Mouse (Mus musculus) embryonic facial prominence, embryonic 12.5 days (tissue): ENCODE results near the gene Slc28a1. TPM values are rescaled to one million over a fixed set of nuclear protein-coding genes. Genes with fewer than 3 reads are reported as not detected.
"Not testable (repeated sequence)": the region's sequence is repeated elsewhere in the genome, so short reads cannot be mapped to it uniquely, and the experiment has no call there.

Experiments
- ATAC-seq: fragments of 200-750 bp; cut with Nextera tagmentation; 2 replicates; pipeline ENCODE4 v1.8.0; 2017; ENCODE audit not compliant: insufficient number of reproducible peaks, insufficient read depth, low FRiP score, low TSS enrichment
- H3K27ac ChIP-seq: fragments of 300-500 bp; sonication (generic); 2 replicates; pipeline ENCODE4 v1.5.1; 2016; ENCODE audit warnings: mild to moderate bottlenecking
- H3K27me3 ChIP-seq: fragments of 300-500 bp; sonication (generic); 2 replicates; pipeline ENCODE4 v1.6.1; 2016; ENCODE audit warnings: mild to moderate bottlenecking, moderate library complexity
- H3K36me3 ChIP-seq: fragments of 300-500 bp; sonication (generic); 2 replicates; pipeline ENCODE4 v1.6.1; 2016; ENCODE audit warnings: mild to moderate bottlenecking
- H3K4me1 ChIP-seq: fragments of 300-500 bp; sonication (generic); 2 replicates; pipeline ENCODE4 v1.6.1; 2016
- H3K4me2 ChIP-seq: fragments of 300-500 bp; sonication (generic); replicated peaks from 2 replicates; pipeline ENCODE4 v1.6.1; 2016; ENCODE audit warnings: mild to moderate bottlenecking, moderate library complexity
- H3K4me3 ChIP-seq: fragments of 300-500 bp; sonication (generic); 2 replicates; pipeline ENCODE4 v1.5.1; 2016; ENCODE audit warnings: mild to moderate bottlenecking
- H3K9ac ChIP-seq: fragments of 300-500 bp; sonication (generic); 2 replicates; pipeline ENCODE4 v1.6.1; 2016; ENCODE audit warnings: mild to moderate bottlenecking, moderate library complexity
- H3K9me3 ChIP-seq: fragments of 300-500 bp; sonication (generic); 2 replicates; pipeline ENCODE4 v1.6.1; 2016; ENCODE audit warnings: mild to moderate bottlenecking, moderate library complexity
- WGBS: fragments of 180-500 bp; shearing (Covaris S2); methylation state at CpG from one replicate; pipeline ENCODE4 v1.1.7; 2016; 5-methylcytosine and 5-hydroxymethylcytosine counted together
- polyA plus RNA-seq: library from polyadenylated mRNA; unstranded; fragments of >200 nt; fragmentation: Nextera tagmentation; extraction: Ambion mirVana; gene quantifications from 2 replicates; pipeline ENCODE4 v1.2.1, GENCODE M21; 2016

Gene Slc28a1
- polyA plus RNA-seq, 1 experiment from 2014 or later: not detected

- Histone ChIP-seq H3K27ac (no peak overlapping the region), H3K9ac (no peak overlapping the region), H3K4me2 (no peak overlapping the region), H3K4me1 (no peaks in the 10 kb centered on the region), H3K4me3 (no peak overlapping the region), H3K36me3 (no peaks in the 10 kb centered on the region), H3K9me3 (peaks cover 3% of the 10 kb centered on the region; the same call in 1 of the 2 replicates), H3K27me3 (no peaks in the 10 kb centered on the region)
- 87% methylated on average over 11 of the region's 11 CpGs for WGBS
- ATAC-seq: no peak
Measured at GRCm38 (mm10) chr7:81149759-81150158, 35.2 kb downstream of the Slc28a1 start.

GRCm38 (mm10) chr7:81151216-81151615 is 36.6 kb downstream of the Slc28a1 start:
- Histone ChIP-seq H3K27ac (no peak overlapping the region), H3K4me3 (no peak overlapping the region), H3K4me2 (no peak overlapping the region), H3K4me1 (no peaks in the 10 kb centered on the region), H3K9ac (no peak overlapping the region), H3K27me3 (no peaks in the 10 kb centered on the region), H3K36me3 (no peaks in the 10 kb centered on the region), H3K9me3 (peaks cover 3% of the 10 kb centered on the region; the same call in 1 of the 2 replicates)
- WGBS: 94% methylated on average over 8 of the region's 8 CpGs
- no peak for ATAC-seq

- Histone ChIP-seq H3K27me3 (0 out of 2 replicates have a peak, but pooled peaks cover 3% of the 10 kb centered on the region), H3K36me3 (no peaks in the 10 kb centered on the region), H3K4me3 (no peak overlapping the region), H3K9ac (no peak overlapping the region), H3K27ac (no peak overlapping the region), H3K4me1 (no peaks in the 10 kb centered on the region), H3K9me3 (peaks cover 3% of the 10 kb centered on the region; the same call in 1 of the 2 replicates), H3K4me2 (no peak overlapping the region)
- 96% methylated on average over 10 of the region's 10 CpGs for WGBS
- no peak for ATAC-seq
Measured at GRCm38 (mm10) chr7:81152306-81152705, 37.7 kb downstream of the Slc28a1 start.

GRCm38 (mm10) chr7:81152826-81153225 is 38.2 kb downstream of the Slc28a1 start:
- Histone ChIP-seq H3K27ac (no peak overlapping the region), H3K36me3 (no peaks in the 10 kb centered on the region), H3K9ac (no peak overlapping the region), H3K4me2 (no peak overlapping the region), H3K27me3 (0 out of 2 replicates have a peak, but pooled peaks cover 3% of the 10 kb centered on the region), H3K9me3 (peaks cover 3% of the 10 kb centered on the region; the same call in 1 of the 2 replicates), H3K4me3 (no peak overlapping the region), H3K4me1 (no peaks in the 10 kb centered on the region)
- ATAC-seq: 0 out of 2 replicates have a peak, but pooled peaks have one; percentile 52
- 85% methylated on average over 7 of the region's 7 CpGs for WGBS

- Histone ChIP-seq H3K4me1 (no peaks in the 10 kb centered on the region), H3K9ac (no peak overlapping the region), H3K9me3 (peaks cover 3% of the 10 kb centered on the region; the same call in 1 of the 2 replicates), H3K4me2 (no peak overlapping the region), H3K4me3 (no peak overlapping the region), H3K36me3 (no peaks in the 10 kb centered on the region), H3K27ac (no peak overlapping the region), H3K27me3 (0 out of 2 replicates have a peak, but pooled peaks cover 3% of the 10 kb centered on the region)
- ATAC-seq: no peak
- WGBS: 88% methylated on average over 6 of the region's 6 CpGs
Measured at GRCm38 (mm10) chr7:81153327-81153726, 38.7 kb downstream of the Slc28a1 start.

GRCm38 (mm10) chr7:81154244-81154643 is 39.6 kb downstream of the Slc28a1 start:
- not testable (repeated sequence) for H3K4me3 ChIP-seq, H3K4me1 ChIP-seq, H3K27me3 ChIP-seq, H3K36me3 ChIP-seq, H3K27ac ChIP-seq, H3K4me2 ChIP-seq, H3K9ac ChIP-seq, ATAC-seq, H3K9me3 ChIP-seq

GRCm38 (mm10) chr7:81154960-81155359 is 40.4 kb downstream of the Slc28a1 start:
- no peak overlapping the region for H3K4me3 ChIP-seq
- no peak overlapping the region for H3K9ac ChIP-seq
- no peaks in the 10 kb centered on the region for H3K36me3 ChIP-seq
- peaks cover 3% of the 10 kb centered on the region; the same call in 1 of the 2 replicates for H3K9me3 ChIP-seq
- no peaks in the 10 kb centered on the region for H3K4me1 ChIP-seq
- no peak for ATAC-seq
- H3K4me2 ChIP-seq: no peak overlapping the region
- H3K27me3 ChIP-seq: 0 out of 2 replicates have a peak, but pooled peaks cover 3% of the 10 kb centered on the region
- no peak overlapping the region for H3K27ac ChIP-seq
- WGBS: 1% methylated on average over 3 of the region's 3 CpGs

GRCm38 (mm10) chr7:81158933-81159332 is 44.3 kb downstream of the Slc28a1 start:
- no peak for ATAC-seq
- H3K4me3 ChIP-seq: no peak overlapping the region
- no peaks in the 10 kb centered on the region for H3K4me1 ChIP-seq
- H3K27me3 ChIP-seq: 0 out of 2 replicates have a peak, but pooled peaks cover 3% of the 10 kb centered on the region
- no peak overlapping the region for H3K9ac ChIP-seq
- H3K36me3 ChIP-seq: no peaks in the 10 kb centered on the region
- H3K4me2 ChIP-seq: no peak overlapping the region
- H3K9me3 ChIP-seq: no peaks in the 10 kb centered on the region
- H3K27ac ChIP-seq: no peak overlapping the region
- 66% methylated on average over 7 of the region's 7 CpGs for WGBS

GRCm38 (mm10) chr7:81161666-81162065 is 47.1 kb downstream of the Slc28a1 start:
- H3K4me3 ChIP-seq: no peak overlapping the region
- H3K9ac ChIP-seq: no peak overlapping the region
- H3K36me3 ChIP-seq: no peaks in the 10 kb centered on the region
- no peak overlapping the region for H3K4me2 ChIP-seq
- H3K9me3 ChIP-seq: no peaks in the 10 kb centered on the region
- no peaks in the 10 kb centered on the region for H3K4me1 ChIP-seq
- 0 out of 2 replicates have a peak, but pooled peaks cover 2% of the 10 kb centered on the region for H3K27me3 ChIP-seq
- no peak overlapping the region for H3K27ac ChIP-seq
- 69% methylated on average over 9 of the region's 9 CpGs for WGBS
- no peak for ATAC-seq

- H3K27me3 ChIP-seq: no peaks in the 10 kb centered on the region
- H3K9ac ChIP-seq: no peak overlapping the region
- H3K4me2 ChIP-seq: no peak overlapping the region
- 25% methylated on average over 4 of the region's 4 CpGs for WGBS
- no peak overlapping the region for H3K4me3 ChIP-seq
- H3K36me3 ChIP-seq: no peaks in the 10 kb centered on the region
- H3K27ac ChIP-seq: no peak overlapping the region
- no peaks in the 10 kb centered on the region for H3K4me1 ChIP-seq
- H3K9me3 ChIP-seq: no peaks in the 10 kb centered on the region
- no peak for ATAC-seq
Measured at GRCm38 (mm10) chr7:81162345-81162744, 47.7 kb downstream of the Slc28a1 start.

GRCm38 (mm10) chr7:81164411-81164810 is 49.8 kb downstream of the Slc28a1 start:
- no peaks in the 10 kb centered on the region for H3K9me3 ChIP-seq
- H3K27me3 ChIP-seq: no peaks in the 10 kb centered on the region
- H3K4me3 ChIP-seq: no peak overlapping the region
- H3K4me1 ChIP-seq: no peaks in the 10 kb centered on the region
- H3K4me2 ChIP-seq: no peak overlapping the region
- no peak for ATAC-seq
- no peak overlapping the region for H3K9ac ChIP-seq
- no peaks in the 10 kb centered on the region for H3K36me3 ChIP-seq
- WGBS: 65% methylated on average over 7 of the region's 7 CpGs
- H3K27ac ChIP-seq: no peak overlapping the region

GRCm38 (mm10) chr7:81167124-81167523 is 52.5 kb downstream of the Slc28a1 start:
- 40% methylated on average over 3 of the region's 3 CpGs for WGBS
- H3K4me1 ChIP-seq: no peaks in the 10 kb centered on the region
- H3K9ac ChIP-seq: no peak overlapping the region
- no peak overlapping the region for H3K4me2 ChIP-seq
- no peaks in the 10 kb centered on the region for H3K36me3 ChIP-seq
- H3K27ac ChIP-seq: no peak overlapping the region
- no peaks in the 10 kb centered on the region for H3K9me3 ChIP-seq
- H3K4me3 ChIP-seq: no peak overlapping the region
- no peaks in the 10 kb centered on the region for H3K27me3 ChIP-seq
- no peak for ATAC-seq
